Mouse (Mus musculus) Patski (cell line): ENCODE data around the gene Pcolce. TPM values are rescaled to one million over a fixed set of nuclear protein-coding genes. Genes with fewer than 3 reads are reported as not detected.
"Not testable (repeated sequence)": the region's sequence is repeated elsewhere in the genome, so short reads cannot be mapped to it uniquely, and the experiment has no call there.

Experiments
- ATAC-seq: fragments of 100-300 bp; one replicate; pipeline ENCODE4 v1.8.0; 2021
- CTCF ChIA-PET: fragments of 350-600 bp; sonication (Branson Sonifier 250); formaldehyde crosslinking; loops from one replicate; lab custom pipeline; 2022; ENCODE audit warnings: inconsistent platforms; lab: Charles Lee
- POLR2A ChIA-PET: fragments of 350-600 bp; sonication (Branson Sonifier 250); formaldehyde crosslinking; loops from one replicate; lab custom pipeline; 2022; ENCODE audit warnings: antibody characterized with exemption, inconsistent platforms; lab: Charles Lee
- DNase-seq: peaks from one replicate; pipeline ENCODE4 v3.0.0-alpha.2; 2011; ENCODE audit warnings: low read depth, low spot score
- H3K27me3 ChIP-seq: fragments of 371-371 bp; one replicate; pipeline ENCODE4 v1.5.1; 2021
- CTCF ChIP-seq: fragments of 100-300 bp; IDR thresholded peaks from one replicate; pipeline ENCODE4 v1.5.1; 2021
- in situ Hi-C: fragments of 300-500 bp; cut with MboI; formaldehyde crosslinking; loops from 3 replicates; pipeline ENCODE4 v1.11.1; 2018; ENCODE audit warnings: low pct_unique_long_range_greater_than_20kb, mixed read lengths
- polyA plus RNA-seq: library from polyadenylated mRNA; unstranded; gene quantifications from one replicate; pipeline ENCODE4 v1.2.3, GENCODE M21; 2021

The Pcolce gene
- polyA plus RNA-seq, 1 experiment from 2014 or later, result 990 TPM

DNA sequence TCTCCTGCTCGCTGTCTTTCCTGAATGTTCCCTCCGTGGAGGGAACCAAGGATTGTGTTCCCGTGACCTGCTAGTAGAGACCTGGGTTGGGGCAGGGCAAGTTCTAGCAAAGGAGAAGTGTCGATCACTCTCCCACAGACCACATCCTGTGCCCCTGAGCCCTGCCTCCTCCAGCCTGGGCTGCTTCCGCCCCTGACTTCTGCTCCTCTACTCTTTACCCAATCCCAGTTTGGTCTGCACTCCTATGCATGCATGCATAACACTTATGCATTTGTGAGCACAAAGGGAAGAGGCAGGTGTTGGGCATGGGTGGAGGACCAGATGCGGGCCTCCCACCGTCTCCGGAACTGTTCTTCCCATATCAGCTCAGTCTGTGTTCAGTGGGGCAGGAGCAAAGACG is 17.6 kb upstream of the Pcolce start:
- ATAC-seq (no peak), DNase-seq (no peak)
- ChIA-PET CTCF (interaction anchor here (1.4 to 4.3 kb wide), 2 partner anchors 13 to 21 kb away, joined by 5 to 17 read pairs; no protein-coding TSS in a partner anchor), POLR2A (interaction anchor here (0.7 to 5.5 kb wide), 6 partner anchors 13 to 129 kb away, joined by 3 to 31 read pairs (median 3); partner anchors contain the start of genes Irs3 and Pcolce)
- in situ Hi-C loops, result no loop called here
- TF ChIP-seq CTCF, result no peak
- no peaks in the 10 kb centered on the region for H3K27me3 ChIP-seq

DNA sequence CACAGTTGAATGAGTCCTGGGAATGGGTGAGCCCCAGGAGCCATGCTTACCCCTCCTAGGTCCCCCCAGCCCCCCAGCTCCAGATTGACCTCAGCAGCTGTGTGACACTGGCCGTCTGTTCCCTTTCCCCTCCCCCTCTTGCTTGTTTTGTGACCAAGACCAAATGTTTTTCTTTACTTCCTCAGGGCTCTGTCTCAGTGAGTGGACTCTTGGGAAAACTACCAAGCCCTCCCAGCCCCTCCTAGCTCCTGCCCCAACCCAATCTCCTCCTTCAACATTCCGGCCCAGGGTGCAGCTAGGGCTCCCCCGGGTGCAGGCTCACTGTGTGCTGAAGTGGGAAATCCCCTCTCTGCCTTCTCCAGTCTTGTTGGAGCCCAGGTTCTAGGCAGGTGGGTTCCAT is 17.0 kb upstream of the Pcolce start:
- in situ Hi-C loops, result no loop called here
- ChIA-PET POLR2A (interaction anchor here (0.7 to 5.5 kb wide), 6 partner anchors 14 to 129 kb away, joined by 3 to 31 read pairs (median 4); partner anchors contain the start of genes Irs3 and Pcolce), CTCF (interaction anchor here (0.8 to 4.3 kb wide), 4 partner anchors 8 to 22 kb away, joined by 3 to 17 read pairs (median 4); no protein-coding TSS in a partner anchor)
- ATAC-seq (no peak), DNase-seq (no peak)
- TF ChIP-seq CTCF, result no peak
- H3K27me3 ChIP-seq, result no peaks in the 10 kb centered on the region

DNA sequence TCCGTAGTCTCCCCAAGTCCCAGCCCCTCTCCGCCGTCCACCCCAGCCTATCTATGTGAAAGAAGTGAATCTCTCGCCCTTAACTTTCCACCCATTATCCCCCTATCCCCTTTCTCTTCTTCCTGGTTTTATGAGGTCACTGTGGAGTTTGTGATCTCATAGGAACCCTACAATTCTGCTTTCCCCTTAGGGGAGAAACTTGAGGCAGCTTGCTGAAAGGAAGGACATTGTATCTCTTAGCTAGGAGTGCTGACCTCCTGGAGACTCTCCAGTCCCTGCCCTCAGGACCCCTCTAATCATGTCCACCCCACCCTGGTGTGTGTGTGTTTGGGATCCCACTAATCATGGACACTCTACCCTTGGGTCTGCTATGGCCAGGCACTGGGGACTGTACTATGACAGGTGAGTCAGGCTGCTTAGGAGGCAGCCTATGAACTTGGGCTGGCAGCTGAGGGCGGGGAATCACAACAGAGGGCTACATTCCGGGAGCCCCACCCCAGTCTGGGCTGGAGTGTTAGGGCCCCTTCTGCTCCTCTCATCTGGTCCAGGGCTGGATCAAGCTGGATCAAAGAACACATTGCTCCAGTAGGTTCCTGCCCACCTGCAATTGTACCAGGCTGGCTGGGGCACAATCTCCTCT is 16.4 kb upstream of the Pcolce start:
- ATAC-seq (no peak), DNase-seq (no peak)
- H3K27me3 ChIP-seq, result no peaks in the 10 kb centered on the region
- in situ Hi-C loops, result no loop called here
- TF ChIP-seq CTCF, result no peak
- POLR2A ChIA-PET, result interaction anchor here (1.1 to 5.5 kb wide), 4 partner anchors 16 to 128 kb away, joined by 3 to 31 read pairs (median 4); partner anchors contain the start of genes Irs3 and Pcolce
- CTCF ChIA-PET, result interaction anchor here (0.8 to 4.3 kb wide), 4 partner anchors 9 to 23 kb away, joined by 3 to 17 read pairs (median 4); no protein-coding TSS in a partner anchor

DNA sequence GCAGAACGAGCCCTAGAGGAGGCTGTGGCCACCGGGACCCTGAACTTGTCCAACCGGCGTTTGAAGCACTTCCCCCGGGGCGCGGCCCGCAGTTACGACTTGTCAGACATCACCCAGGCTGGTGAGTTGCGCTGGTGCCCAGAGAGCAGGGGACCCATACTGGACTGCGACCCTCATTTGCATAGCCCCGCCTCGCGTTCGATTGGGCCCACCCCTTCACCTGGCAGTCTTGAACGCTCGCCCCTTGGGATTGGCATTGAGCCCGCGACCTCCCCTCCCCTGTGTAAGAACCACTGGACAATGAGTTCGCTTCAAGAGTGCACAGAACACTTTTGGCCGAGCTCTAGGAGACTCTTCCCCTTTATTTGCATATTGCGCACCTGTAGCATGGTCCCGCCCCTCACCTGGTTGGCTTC is 15.7 kb upstream of the Pcolce start:
- no peak for TF ChIP-seq CTCF
- no peak for DNase-seq
- in situ Hi-C loops, result no loop called here

DNA sequence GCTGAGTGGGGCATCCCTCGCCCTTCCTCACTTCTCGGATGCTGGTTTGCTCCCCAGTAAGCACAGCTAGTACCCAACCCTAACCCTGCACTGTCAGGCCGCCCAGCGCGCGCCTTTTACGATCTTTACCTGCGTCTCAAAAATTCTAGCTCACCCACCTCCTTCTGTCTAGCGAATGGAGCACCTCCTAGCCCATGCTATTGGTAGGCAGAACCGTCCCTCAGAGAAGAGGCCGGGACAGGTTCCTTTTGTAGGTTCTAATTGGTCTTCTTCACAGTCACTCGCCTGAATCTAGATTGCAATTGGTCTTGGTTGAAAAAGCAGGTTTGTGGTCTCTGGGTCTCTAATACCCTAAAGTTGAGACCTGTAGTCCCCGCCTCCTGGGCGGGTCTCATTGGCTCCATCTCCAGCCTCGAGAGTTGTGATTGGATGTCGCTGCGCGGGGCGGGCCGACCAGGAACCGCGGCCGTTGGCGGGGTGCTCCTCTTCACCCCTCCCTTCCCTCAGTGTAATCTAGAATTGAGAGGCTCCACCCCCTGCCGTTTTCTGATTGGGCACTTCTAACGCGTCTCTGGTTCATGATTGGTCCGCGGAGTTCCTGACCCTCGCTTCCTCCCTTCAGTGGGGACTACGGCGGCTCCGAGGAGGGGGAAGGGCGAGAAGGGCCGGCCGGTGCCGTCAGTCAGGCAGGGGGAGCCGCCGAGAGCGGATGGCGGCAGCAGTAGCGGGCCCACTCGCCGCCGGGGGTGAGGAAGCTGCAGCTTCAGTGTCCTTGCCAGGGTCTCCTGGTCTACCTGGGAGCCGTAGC is 15.1 kb upstream of the Pcolce start, which contains the start of the genes Fbxo24, Lrch4 and Gm20605:
TSS of gene Fbxo24 (minus strand) at position 505 of the 808 bp plus-strand sequence.
TSS of gene Lrch4 (plus strand) at position 624 of the 808 bp plus-strand sequence.
TSS of gene Gm20605 (plus strand) at position 678 of the 808 bp plus-strand sequence.
- POLR2A ChIA-PET, result interaction anchor here (0.6 to 5.5 kb wide), 6 partner anchors 11 to 1832 kb away, joined by 3 to 31 read pairs (median 4); partner anchors contain the start of genes Pcolce and Tsc22d4

More for the DNA sequence above, 15.7 kb upstream of the Pcolce start:
- ATAC-seq, result peak; percentile 4
- no peaks in the 10 kb centered on the region for H3K27me3 ChIP-seq
- ChIA-PET CTCF (interaction anchor here (1.4 to 4.3 kb wide), 2 partner anchors 9 to 23 kb away, joined by 3 to 17 read pairs; no protein-coding TSS in a partner anchor), POLR2A (interaction anchor here (0.6 to 5.5 kb wide), 3 partner anchors 17 to 1832 kb away, joined by 3 to 31 read pairs (median 4); partner anchors contain the start of gene Pcolce)

DNA sequence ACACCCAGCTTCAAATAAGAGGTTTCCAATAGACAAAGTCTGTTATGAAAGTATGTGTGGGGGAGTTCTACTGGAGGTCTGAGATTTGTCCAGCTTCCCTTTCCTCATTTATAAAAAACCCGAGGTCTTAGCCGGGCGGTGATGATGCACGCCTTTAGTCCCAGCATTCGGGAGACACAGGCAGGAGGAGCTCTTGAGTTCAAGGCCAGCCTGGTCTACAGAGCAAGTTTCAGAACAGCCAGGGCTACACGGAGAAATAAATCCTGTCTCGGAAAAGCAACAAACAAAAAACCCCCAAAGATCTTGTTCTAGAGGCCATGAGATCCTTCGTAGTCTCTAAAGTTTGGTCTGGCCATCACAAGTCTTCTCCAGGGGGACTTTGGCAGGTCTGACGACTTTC is 14.4 kb upstream of the Pcolce start:
- no peak for TF ChIP-seq CTCF
- ChIA-PET POLR2A (interaction anchor here (0.6 to 5.5 kb wide), 4 partner anchors 10 to 117 kb away, joined by 3 to 31 read pairs (median 4); partner anchors contain the start of genes Pcolce and Tsc22d4), CTCF (interaction anchor here (1.2 to 4.3 kb wide), 4 partner anchors 9 to 29 kb away, joined by 4 to 17 read pairs (median 8); partner anchors contain the start of gene Pcolce)
- ATAC-seq (no peak), DNase-seq (no peak)
- no peaks in the 10 kb centered on the region for H3K27me3 ChIP-seq
- in situ Hi-C loops, result no loop called here

More for the DNA sequence above, 15.1 kb upstream of the Pcolce start, which contains the start of the genes Fbxo24, Lrch4 and Gm20605:
- ATAC-seq, result peak; percentile 93
- CTCF ChIA-PET, result interaction anchor here (1.2 to 4.3 kb wide), 4 partner anchors 10 to 24 kb away, joined by 3 to 17 read pairs (median 8); partner anchors contain the start of gene Pcolce
- TF ChIP-seq CTCF, result no peak
- in situ Hi-C loops, result no loop called here
- no peaks in the 10 kb centered on the region for H3K27me3 ChIP-seq
- DNase-seq, result peak; percentile 100

DNA sequence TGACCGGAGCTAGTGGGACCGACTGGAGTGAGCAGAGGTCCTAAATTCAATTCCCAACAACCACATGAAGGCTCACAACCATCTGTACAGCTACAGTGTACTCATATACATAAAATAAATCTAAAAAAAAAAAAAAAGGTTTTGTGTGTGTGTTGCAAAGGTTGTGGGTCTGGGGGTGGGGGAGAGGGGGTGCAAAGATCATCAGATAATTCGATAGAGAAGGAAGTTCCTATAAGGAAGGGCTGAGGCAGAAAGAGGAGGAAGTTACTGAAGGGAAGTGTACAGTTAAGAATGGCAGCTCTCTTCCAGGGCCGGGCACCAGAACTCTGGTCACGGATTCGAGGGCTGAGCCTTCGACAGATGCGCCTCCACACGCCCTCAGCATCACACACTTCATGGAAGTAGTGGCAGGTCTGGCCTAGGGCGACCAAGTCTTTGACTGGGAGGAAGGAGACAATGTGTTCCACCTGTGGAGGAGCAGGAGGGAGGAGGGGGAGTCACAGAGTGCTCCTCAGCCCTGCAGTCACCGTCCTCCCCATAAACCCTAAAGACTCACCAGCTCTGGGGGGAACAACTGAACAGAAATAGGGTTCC is 10.4 kb upstream of the Pcolce start:
- in situ Hi-C loops, result no loop called here
- POLR2A ChIA-PET, result interaction anchor here (1.0 kb wide), 1 partner anchor 27 kb away, joined by 4 read pairs; no protein-coding TSS in a partner anchor
- ATAC-seq (no peak), DNase-seq (no peak)
- H3K27me3 ChIP-seq, result no peaks in the 10 kb centered on the region
- no peak for TF ChIP-seq CTCF
- CTCF ChIA-PET, result interaction anchor here (1.4 to 1.5 kb wide), 2 partner anchors 10 to 12 kb away, joined by 3 to 4 read pairs; partner anchors contain the start of gene Pcolce

DNA sequence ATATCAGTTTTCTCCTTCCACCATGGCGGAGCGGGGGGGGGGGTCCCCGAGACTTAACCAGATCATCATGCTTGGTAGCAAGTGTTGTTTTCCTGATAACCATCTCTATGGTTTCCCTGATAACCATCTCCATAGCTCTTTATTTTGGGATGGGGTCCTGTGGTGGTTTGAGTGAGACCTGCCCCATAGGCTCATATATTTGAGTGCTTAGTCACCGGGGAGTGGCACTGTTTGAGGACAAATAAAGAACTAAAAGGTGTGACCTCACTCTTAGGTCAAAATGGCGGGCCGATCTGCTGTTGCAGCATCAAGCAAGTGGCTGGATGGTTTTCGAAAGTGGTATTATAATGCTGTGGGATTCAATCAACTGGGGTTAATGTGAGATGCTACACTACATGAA is 1.8 kb upstream of the Pcolce start:
- CTCF ChIA-PET, result interaction anchor here (1.1 to 2.6 kb wide), 2 partner anchors 10 to 12 kb away, joined by 3 to 11 read pairs; partner anchors contain the start of genes Fbxo24 and Lrch4
- in situ Hi-C loops, result no loop called here
- ATAC-seq, result no peak
- DNase-seq, result no peak
- H3K27me3 ChIP-seq, result no peaks in the 10 kb centered on the region
- POLR2A ChIA-PET, result no interaction called here
- TF ChIP-seq CTCF, result no peak

DNA sequence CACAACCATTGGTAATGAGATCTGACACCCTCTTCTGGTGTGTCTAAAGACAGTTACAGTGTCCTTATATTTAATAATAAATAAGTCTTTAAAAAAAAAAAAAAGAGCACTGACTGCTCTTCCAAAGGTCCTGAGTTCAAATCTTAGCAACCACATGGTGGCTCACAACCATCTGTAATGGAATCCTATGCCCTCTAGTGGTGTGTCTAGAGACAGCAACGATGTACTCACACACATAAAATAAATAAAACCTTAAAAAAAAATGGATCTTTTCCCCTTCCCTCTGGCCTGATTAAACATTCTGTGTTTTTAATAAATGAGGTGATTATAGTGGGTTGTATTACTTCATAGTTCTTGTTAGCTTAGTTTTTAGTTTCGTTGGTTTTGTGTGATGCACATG is 1.3 kb upstream of the Pcolce start:
- CTCF ChIA-PET, result interaction anchor here (1.1 to 2.6 kb wide), 2 partner anchors 11 to 13 kb away, joined by 3 to 11 read pairs; partner anchors contain the start of genes Fbxo24 and Lrch4
- ATAC-seq, H3K27me3 ChIP-seq, in situ Hi-C loops, DNase-seq, POLR2A ChIA-PET: not testable (repeated sequence)
